Mouse (Mus musculus) adrenal gland, postnatal 14 days (tissue): ENCODE measurements at regions not wholly inside any gene's neighbourhood (a gene's known extent, or its start where the extent isn't known, plus 50 kb on each side); places are given as distances from the start of the nearest gene placed in this dataset.

Experiments used
- DNase-seq: peaks from one replicate; pipeline ENCODE4 v3.0.0; 2021; ENCODE audit warnings: mixed read lengths

- no peak for DNase-seq
Observed at GRCm38 (mm10) chr5:149338016-149338696, 73.4 kb upstream of the Medag start.

- DNase-seq: no peak
Observed at GRCm38 (mm10) chr5:149338697-149339078, 72.9 kb upstream of the Medag start.

- peak; percentile 41 for DNase-seq
Observed at GRCm38 (mm10) chr5:149340361-149340760, 71.2 kb upstream of the Medag start.

- DNase-seq: no peak
Observed at GRCm38 (mm10) chr5:149341461-149341860, 70.1 kb upstream of the Medag start.

GRCm38 (mm10) chr5:149343610-149344527, 67.7 kb upstream of the Medag start:
- no peak for DNase-seq

- DNase-seq: no peak
Observed at GRCm38 (mm10) chr5:149344528-149344855, 67.1 kb upstream of the Medag start.

GRCm38 (mm10) chr5:149345161-149345560, 66.4 kb upstream of the Medag start:
- no peak for DNase-seq

- no peak for DNase-seq
Observed at GRCm38 (mm10) chr5:149349685-149350084, 61.9 kb upstream of the Medag start.

GRCm38 (mm10) chr5:149353039-149353655, 58.4 kb upstream of the Medag start:
- peak; percentile 71 for DNase-seq

GRCm38 (mm10) chr5:149354448-149355115, 57.0 kb upstream of the Medag start:
- DNase-seq: no peak

GRCm38 (mm10) chr5:149355131-149355530, 56.4 kb upstream of the Medag start:
- DNase-seq: no peak

GRCm38 (mm10) chr5:149356970-149357369, 54.6 kb upstream of the Medag start:
- no peak for DNase-seq
